Mouse (Mus musculus) forebrain, embryonic 12.5 days (tissue): ENCODE data around the gene Ap3b1. TPM values are rescaled to one million over a fixed set of nuclear protein-coding genes. Genes with fewer than 3 reads are reported as not detected.
A peak's percentile ranks its signal among the peaks of the same experiment; 100 is the strongest.

Source experiments
- ATAC-seq: fragments of 200-750 bp; cut with Nextera tagmentation; 2 replicates; pipeline ENCODE4 v1.8.0; 2017; ENCODE audit warnings: moderate TSS enrichment; ENCODE audit not compliant: low FRiP score
- H3K27ac ChIP-seq: fragments of 300-500 bp; sonication (generic); 2 replicates; pipeline ENCODE4 v1.5.1; 2016; ENCODE audit warnings: mild to moderate bottlenecking
- H3K27me3 ChIP-seq: fragments of 300-500 bp; sonication (generic); 2 replicates; pipeline ENCODE4 v1.6.1; 2016; ENCODE audit warnings: mild to moderate bottlenecking
- H3K36me3 ChIP-seq: fragments of 300-500 bp; sonication (generic); replicated peaks from 2 replicates; pipeline ENCODE4 v1.6.1; 2016; ENCODE audit warnings: mild to moderate bottlenecking
- H3K4me1 ChIP-seq: fragments of 300-500 bp; sonication (generic); 2 replicates; pipeline ENCODE4 v1.6.1; 2016
- H3K4me2 ChIP-seq: fragments of 300-500 bp; sonication (generic); 2 replicates; pipeline ENCODE4 v1.6.1; 2016; ENCODE audit warnings: mild to moderate bottlenecking, moderate library complexity
- H3K4me3 ChIP-seq: fragments of 300-500 bp; sonication (generic); replicated peaks from 2 replicates; pipeline ENCODE4 v1.5.1; 2016; ENCODE audit warnings: mild to moderate bottlenecking
- H3K9ac ChIP-seq: fragments of 300-500 bp; sonication (generic); 2 replicates; pipeline ENCODE4 v1.6.1; 2016; ENCODE audit warnings: mild to moderate bottlenecking
- H3K9me3 ChIP-seq: fragments of 300-500 bp; sonication (generic); 2 replicates; pipeline ENCODE4 v1.6.1; 2016
- WGBS: fragments of 180-500 bp; shearing (Covaris S2); methylation state at CpG from one replicate; pipeline ENCODE4 v1.1.7; 2016; 5-methylcytosine and 5-hydroxymethylcytosine counted together
- microRNA-seq: library from miRNA; unstranded; fragments of <30 nt; microRNA quantifications from one replicate; pipeline ENCODE4, GENCODE M21; 2017
- polyA plus RNA-seq: library from polyadenylated mRNA; unstranded; fragments of >200 nt; fragmentation: Nextera tagmentation; extraction: Ambion mirVana; gene quantifications from 2 replicates; pipeline ENCODE4 v1.2.1, GENCODE M21; 2016

The Ap3b1 gene
- polyA plus RNA-seq, 1 experiment from 2014 or later: 36.1 TPM

DNA sequence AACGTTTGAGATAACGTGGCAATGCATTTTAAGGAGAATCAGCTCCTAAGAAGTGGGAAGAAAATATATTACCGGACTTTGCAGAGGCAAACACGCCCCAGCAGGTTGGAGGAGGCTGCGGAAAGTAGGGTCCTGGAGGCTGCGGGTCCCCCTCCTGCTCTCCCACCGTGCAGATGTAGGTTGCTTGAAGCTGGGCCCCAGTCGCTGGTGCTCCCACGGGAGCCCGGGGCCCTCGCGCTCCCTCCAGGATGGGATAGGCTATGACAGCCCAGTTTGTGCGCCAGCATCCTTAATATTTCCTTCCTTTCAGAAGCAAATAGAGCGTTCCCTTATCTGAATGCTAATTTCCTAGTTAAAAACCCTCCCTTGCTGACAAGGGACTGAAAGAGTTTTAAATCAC, 236.5 kb downstream of the Ap3b1 start:
- Histone ChIP-seq H3K4me3 (no peak overlapping the region), H3K27ac (no peak overlapping the region), H3K4me1 (peaks cover 16% of the 10 kb centered on the region), H3K9me3 (no peaks in the 10 kb centered on the region), H3K4me2 (peak overlapping the region; percentile 49), H3K9ac (no peak overlapping the region), H3K27me3 (peaks cover 97% of the 10 kb centered on the region), H3K36me3 (no peaks in the 10 kb centered on the region)
- 1% methylated on average over 14 of the region's 14 CpGs for WGBS
- peak; percentile 69 for ATAC-seq

GRCm38 (mm10) chr13:94595701-94596361, 237.1 kb downstream of the Ap3b1 start:
- Histone ChIP-seq H3K9me3 (no peaks in the 10 kb centered on the region), H3K27ac (peak overlapping the region; percentile 73), H3K4me3 (peak overlapping the region; percentile 31), H3K9ac (peak overlapping the region; percentile 17; the same call in 1 of the 2 replicates), H3K4me1 (peaks cover 16% of the 10 kb centered on the region), H3K27me3 (peaks cover 95% of the 10 kb centered on the region), H3K4me2 (peak overlapping the region; percentile 49), H3K36me3 (no peaks in the 10 kb centered on the region)
- peak; percentile 78 for ATAC-seq
- 1% methylated on average over 38 of the region's 38 CpGs for WGBS

- H3K4me1 ChIP-seq: peaks cover 16% of the 10 kb centered on the region
- no peaks in the 10 kb centered on the region for H3K36me3 ChIP-seq
- H3K27ac ChIP-seq: no peak overlapping the region
- peak overlapping the region; percentile 31 for H3K4me3 ChIP-seq
- peak overlapping the region; percentile 49 for H3K4me2 ChIP-seq
- no peaks in the 10 kb centered on the region for H3K9me3 ChIP-seq
- WGBS: 10% methylated on average over 20 of the region's 20 CpGs
- peaks cover 94% of the 10 kb centered on the region for H3K27me3 ChIP-seq
- peak; percentile 62; the same call in 1 of the 2 replicates for ATAC-seq
- no peak overlapping the region; the same call in 1 of the 2 replicates for H3K9ac ChIP-seq
These were observed 237.8 kb downstream of the Ap3b1 start for GRCm38 (mm10) chr13:94596386-94597033.

DNA sequence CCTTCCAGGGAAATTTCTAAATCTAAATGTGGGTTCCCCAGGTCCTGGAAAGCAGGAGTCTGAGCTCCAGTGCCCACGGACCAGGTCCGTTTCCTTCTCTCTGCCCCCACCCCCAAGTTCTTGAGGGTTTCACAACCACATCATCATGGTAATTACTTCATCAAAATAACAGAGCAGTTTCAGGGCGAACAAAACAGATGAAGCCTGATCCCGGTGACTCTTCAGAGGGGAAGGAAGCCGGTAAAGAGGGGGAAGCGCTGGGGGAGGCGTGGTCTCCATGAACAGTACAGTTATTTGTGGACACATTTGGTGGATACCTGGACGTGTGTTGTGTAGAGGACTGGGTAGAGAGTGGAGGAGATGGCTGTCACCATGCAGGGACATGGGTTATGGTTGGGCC, 241.0 kb downstream of the Ap3b1 start:
- no peak for ATAC-seq
- no peaks in the 10 kb centered on the region for H3K36me3 ChIP-seq
- no peak overlapping the region for H3K27ac ChIP-seq
- no peak overlapping the region for H3K9ac ChIP-seq
- peaks cover 16% of the 10 kb centered on the region for H3K4me1 ChIP-seq
- H3K9me3 ChIP-seq: no peaks in the 10 kb centered on the region
- H3K4me2 ChIP-seq: no peak overlapping the region
- H3K27me3 ChIP-seq: peaks cover 94% of the 10 kb centered on the region
- WGBS: 49% methylated on average over 8 of the region's 8 CpGs
- no peak overlapping the region for H3K4me3 ChIP-seq

- no peaks in the 10 kb centered on the region for H3K36me3 ChIP-seq
- H3K4me2 ChIP-seq: no peak overlapping the region
- ATAC-seq: no peak
- 76% methylated on average over 9 of the region's 9 CpGs for WGBS
- H3K4me1 ChIP-seq: peaks cover 18% of the 10 kb centered on the region
- H3K9ac ChIP-seq: no peak overlapping the region
- H3K4me3 ChIP-seq: no peak overlapping the region
- H3K9me3 ChIP-seq: no peaks in the 10 kb centered on the region
- peaks cover 89% of the 10 kb centered on the region for H3K27me3 ChIP-seq
- H3K27ac ChIP-seq: no peak overlapping the region
These were observed 248.5 kb downstream of the Ap3b1 start for GRCm38 (mm10) chr13:94607035-94607860.

DNA sequence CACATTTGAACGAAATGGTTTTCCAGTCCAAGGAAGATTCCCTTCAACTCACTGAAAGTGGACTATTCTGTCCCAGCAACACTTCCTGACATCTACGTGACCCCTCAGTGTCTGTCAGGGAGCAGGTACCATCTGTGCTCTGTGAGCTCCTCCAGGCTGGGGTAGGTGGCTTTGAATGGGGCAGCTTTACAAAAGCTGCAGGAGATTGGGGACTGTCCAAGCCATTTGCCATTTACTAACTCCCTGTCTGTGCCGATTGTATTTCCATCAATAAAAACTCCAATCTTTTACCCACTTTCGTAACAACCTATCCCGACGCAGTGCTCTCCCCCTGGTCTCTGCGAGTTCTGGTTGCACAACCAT, 249.1 kb downstream of the Ap3b1 start:
- WGBS: 20% methylated on average over 7 of the region's 7 CpGs
- Histone ChIP-seq H3K9me3 (no peaks in the 10 kb centered on the region), H3K4me3 (no peak overlapping the region), H3K4me1 (peaks cover 18% of the 10 kb centered on the region), H3K27ac (no peak overlapping the region), H3K4me2 (no peak overlapping the region), H3K27me3 (peaks cover 88% of the 10 kb centered on the region), H3K36me3 (no peaks in the 10 kb centered on the region), H3K9ac (no peak overlapping the region)
- ATAC-seq: 0 out of 2 replicates have a peak, but pooled peaks have one; percentile 42

DNA sequence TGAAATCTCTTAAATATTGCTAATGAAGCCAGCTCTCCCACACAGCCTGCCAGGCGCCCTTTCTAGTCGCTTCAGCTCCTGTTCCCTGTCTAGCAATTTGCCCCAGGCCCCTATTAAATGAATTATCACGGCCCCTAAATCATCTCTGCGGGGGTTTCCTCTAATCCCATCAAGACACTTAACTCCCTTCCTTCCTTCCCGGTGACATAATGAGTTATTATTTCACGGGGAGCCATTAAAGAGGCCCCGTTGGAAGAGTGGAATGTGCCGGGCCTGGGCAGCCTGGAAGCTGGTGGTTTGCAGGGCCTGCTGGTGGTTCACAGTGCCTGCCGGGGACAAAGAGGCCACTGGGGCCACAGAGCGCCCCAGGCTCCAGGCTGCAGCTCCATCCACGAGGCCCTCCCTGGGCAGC, 249.7 kb downstream of the Ap3b1 start:
- 0 out of 2 replicates have a peak overlapping the region, but pooled peaks have one; percentile 3 for H3K27ac ChIP-seq
- H3K36me3 ChIP-seq: no peaks in the 10 kb centered on the region
- no peak overlapping the region for H3K4me3 ChIP-seq
- peak; percentile 85 for ATAC-seq
- no peak overlapping the region for H3K4me2 ChIP-seq
- peaks cover 88% of the 10 kb centered on the region for H3K27me3 ChIP-seq
- H3K9ac ChIP-seq: no peak overlapping the region
- H3K4me1 ChIP-seq: peaks cover 18% of the 10 kb centered on the region
- 2% methylated on average over 11 of the region's 11 CpGs for WGBS
- H3K9me3 ChIP-seq: no peaks in the 10 kb centered on the region

DNA sequence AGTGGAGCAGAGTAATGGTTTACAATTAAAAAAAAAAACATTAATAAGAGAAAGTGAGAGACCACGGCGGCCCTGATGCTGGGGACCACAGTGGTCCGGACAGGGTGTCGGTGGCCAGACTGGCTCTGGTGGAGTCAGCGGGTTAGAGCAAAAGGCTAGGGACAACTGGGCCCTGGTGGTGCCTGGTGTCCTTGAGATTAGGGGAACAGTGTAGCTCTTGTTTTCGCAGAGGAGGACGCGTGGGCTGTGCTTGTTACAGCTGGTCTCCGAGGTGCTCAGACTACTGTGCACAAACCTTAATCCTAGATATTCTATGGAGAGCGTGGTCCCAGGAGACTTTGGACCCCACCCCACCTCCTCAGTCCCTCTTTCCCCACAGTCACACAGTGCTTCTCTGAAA, 250.2 kb downstream of the Ap3b1 start:
- peaks cover 18% of the 10 kb centered on the region for H3K4me1 ChIP-seq
- 25% methylated on average over 10 of the region's 10 CpGs for WGBS
- H3K27ac ChIP-seq: no peak overlapping the region
- H3K27me3 ChIP-seq: peaks cover 88% of the 10 kb centered on the region
- no peak overlapping the region for H3K4me2 ChIP-seq
- H3K9ac ChIP-seq: no peak overlapping the region
- no peaks in the 10 kb centered on the region for H3K36me3 ChIP-seq
- no peaks in the 10 kb centered on the region for H3K9me3 ChIP-seq
- ATAC-seq: peak; percentile 42; the same call in 1 of the 2 replicates
- H3K4me3 ChIP-seq: no peak overlapping the region

Small RNAs within 50 kb of the gene (microRNA-seq; reads per million reads assigned to microRNA genes)
- not detected for gene Gm25109

Other genes starting within 250 kb of the Ap3b1 start
- gene Scamp1, start 73.1 kb upstream of the Ap3b1 start, polyA plus RNA-seq: 55.3 and 60.0 TPM in 2 replicates